Mouse (Mus musculus) ES-E14 (cell line): ENCODE data around the gene Gm10065.

Experiments used
- HCFC1 ChIP-seq: IDR thresholded peaks from 2 replicates; pipeline ENCODE4 v1.6.1; 2012; ENCODE audit warnings: low read length, inconsistent platforms, borderline replicate concordance; ENCODE audit not compliant: insufficient read depth
- ZNF384 ChIP-seq: IDR thresholded peaks from 2 replicates; pipeline ENCODE4 v1.6.1; 2012; ENCODE audit warnings: low read depth, low read length, inconsistent platforms

GRCm38 (mm10) chr13:21446796-21447195 is 32.4 kb downstream of the Gm10065 start:
- TF ChIP-seq HCFC1, result no peak
- TF ChIP-seq ZNF384, result no peak
